Mouse (Mus musculus): Measurements from ENCODE around the gene Nell1. TPM values are rescaled to one million over a fixed set of nuclear protein-coding genes. Genes with fewer than 3 reads are reported as not detected.

Nell1 gene
- polyA plus RNA-seq, 1 experiment = 0.72 TPM

- H3K27ac ChIP-seq (ENCODE audit: insufficient read depth, low read length) = no peak overlapping the region
- H3K4me1 ChIP-seq (ENCODE audit: control insufficient read depth, insufficient read depth, low read length) = no peaks in the 10 kb centered on the region
- H3K4me3 ChIP-seq (ENCODE audit: insufficient read depth, low read length) = no peak overlapping the region
- TF ChIP-seq CTCF (IDR thresholded peaks at IDR 0.05; ENCODE audit: borderline replicate concordance, insufficient read depth, low read length) (no peak), POLR2A (IDR thresholded peaks at IDR 0.05; ENCODE audit: low read depth, low read length) (no peak)
Measured at GRCm38 (mm10) chr7:49957142-49957541, 17.5 kb upstream of the Nell1 start.

DNA sequence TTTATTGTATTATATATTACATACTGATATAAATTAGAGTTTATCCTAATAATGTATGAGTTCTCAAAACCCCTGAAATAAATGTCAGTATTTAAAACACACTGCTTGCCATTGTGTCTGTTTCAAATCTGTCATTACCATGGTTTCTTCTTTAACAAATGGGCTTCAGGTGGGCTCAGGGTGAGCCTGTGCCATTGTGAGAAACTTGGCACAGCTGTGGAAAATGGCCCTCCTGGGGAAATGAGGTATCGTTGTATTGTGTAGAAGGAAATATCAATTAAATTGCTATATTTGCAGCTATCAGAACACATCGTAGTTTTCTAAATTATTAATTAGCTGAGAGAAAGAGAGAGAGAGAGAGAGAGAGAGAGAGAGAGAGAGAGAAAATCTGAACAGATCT, 10.9 kb upstream of the Nell1 start:
- Histone ChIP-seq H3K4me3 (ENCODE audit: insufficient read depth, low read length) (no peak overlapping the region), H3K27ac (ENCODE audit: insufficient read depth, low read length) (no peak overlapping the region), H3K4me1 (ENCODE audit: control insufficient read depth, insufficient read depth, low read length) (no peaks in the 10 kb centered on the region)
- no peak for TF ChIP-seq POLR2A (IDR thresholded peaks at IDR 0.05; ENCODE audit: low read depth, low read length)
- no peak for TF ChIP-seq CTCF (IDR thresholded peaks at IDR 0.05; ENCODE audit: borderline replicate concordance, insufficient read depth, low read length)

DNA sequence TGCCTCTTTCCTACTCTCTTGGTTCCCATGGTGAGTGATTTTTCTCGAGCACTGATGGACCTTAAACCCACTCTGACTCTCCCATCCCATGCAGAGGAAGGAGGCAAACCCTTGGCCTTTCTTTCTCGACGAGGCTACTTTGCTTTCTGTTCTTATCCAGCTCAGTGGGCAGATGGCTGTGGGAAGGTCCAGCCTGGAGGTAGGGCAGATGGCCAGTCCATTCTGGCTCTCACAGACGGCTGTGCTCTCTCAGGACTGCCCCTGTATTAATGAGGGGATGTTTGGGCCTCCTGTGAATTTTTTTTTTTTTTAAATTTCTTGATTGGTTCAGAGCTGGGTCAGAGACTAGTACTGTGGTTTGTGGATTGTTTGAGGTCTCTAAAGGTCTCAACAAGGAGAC, 5.1 kb upstream of the Nell1 start:
- no peak for TF ChIP-seq POLR2A (IDR thresholded peaks at IDR 0.05; ENCODE audit: low read depth, low read length)
- TF ChIP-seq CTCF (IDR thresholded peaks at IDR 0.05; ENCODE audit: borderline replicate concordance, insufficient read depth, low read length) = no peak
- H3K4me1 ChIP-seq (ENCODE audit: control insufficient read depth, insufficient read depth, low read length) = no peaks in the 10 kb centered on the region

GRCm38 (mm10) chr7:49975441-49976121, 917 bp downstream of the Nell1 start:
- Histone ChIP-seq H3K4me3 (ENCODE audit: insufficient read depth, low read length) (0 out of 2 replicates have a peak overlapping the region, but pooled peaks have one; percentile 5), H3K4me1 (ENCODE audit: control insufficient read depth, insufficient read depth, low read length) (no peaks in the 10 kb centered on the region), H3K27ac (ENCODE audit: insufficient read depth, low read length) (no peak overlapping the region)
- TF ChIP-seq POLR2A (IDR thresholded peaks at IDR 0.05; ENCODE audit: low read depth, low read length) (no peak), CTCF (IDR thresholded peaks at IDR 0.05; ENCODE audit: borderline replicate concordance, insufficient read depth, low read length) (no peak)

More for the DNA sequence above, 5.1 kb upstream of the Nell1 start:
- Histone ChIP-seq H3K4me3 (ENCODE audit: insufficient read depth, low read length) (no peak overlapping the region), H3K27ac (ENCODE audit: insufficient read depth, low read length) (no peak overlapping the region)

DNA sequence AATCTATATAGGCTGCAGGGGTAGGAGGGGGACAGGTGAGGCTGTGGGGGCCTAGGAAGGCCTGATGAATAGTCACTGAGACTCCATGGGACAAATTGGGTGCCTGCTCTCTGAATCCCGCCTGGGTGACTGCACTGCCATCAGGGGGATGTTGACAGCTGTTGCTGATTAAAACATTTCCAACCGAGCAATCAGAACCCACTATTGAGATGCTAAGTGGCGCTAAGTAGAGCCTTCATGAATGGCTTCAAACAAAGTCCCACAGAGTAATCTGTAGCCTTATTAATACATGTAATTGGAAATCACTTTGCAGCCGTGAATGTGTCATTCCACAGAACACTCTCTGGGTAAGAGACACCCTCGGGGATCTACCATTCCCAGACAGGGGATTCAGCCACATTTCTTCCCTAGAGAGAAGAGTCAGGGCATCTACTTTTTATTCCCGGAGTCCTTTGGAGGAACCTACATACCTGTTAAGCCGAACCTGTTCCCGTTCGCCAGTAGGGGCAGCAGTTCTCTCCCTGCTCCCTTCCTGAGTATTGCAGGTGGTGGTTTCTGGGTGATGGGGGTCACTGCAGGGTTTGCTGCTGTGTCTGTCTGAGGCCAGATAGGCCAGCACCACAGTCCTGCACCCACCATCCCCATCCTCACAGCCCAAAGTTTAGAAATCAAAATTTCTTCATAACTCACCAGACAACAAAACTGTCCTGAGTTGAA, 7.0 kb downstream of the Nell1 start:
- no peak overlapping the region for H3K4me3 ChIP-seq (ENCODE audit: insufficient read depth, low read length)
- TF ChIP-seq CTCF (IDR thresholded peaks at IDR 0.05; ENCODE audit: borderline replicate concordance, insufficient read depth, low read length) = 0 out of 2 replicates have a peak, but pooled peaks have one; percentile 10
- TF ChIP-seq POLR2A (IDR thresholded peaks at IDR 0.05; ENCODE audit: low read depth, low read length) = no peak
- H3K27ac ChIP-seq (ENCODE audit: insufficient read depth, low read length) = no peak overlapping the region

GRCm38 (mm10) chr7:49984698-49985097, 10.0 kb downstream of the Nell1 start:
- no peaks in the 10 kb centered on the region for H3K4me1 ChIP-seq (ENCODE audit: control insufficient read depth, insufficient read depth, low read length)
- H3K27ac ChIP-seq (ENCODE audit: insufficient read depth, low read length) = no peak overlapping the region
- H3K4me3 ChIP-seq (ENCODE audit: insufficient read depth, low read length) = no peak overlapping the region
- TF ChIP-seq POLR2A (IDR thresholded peaks at IDR 0.05; ENCODE audit: low read depth, low read length) (no peak), CTCF (IDR thresholded peaks at IDR 0.05; ENCODE audit: borderline replicate concordance, insufficient read depth, low read length) (no peak)

More for the DNA sequence above, 7.0 kb downstream of the Nell1 start:
- no peaks in the 10 kb centered on the region for H3K4me1 ChIP-seq (ENCODE audit: control insufficient read depth, insufficient read depth, low read length)

GRCm38 (mm10) chr7:49985947-49986346, 11.3 kb downstream of the Nell1 start:
- Histone ChIP-seq H3K4me1 (ENCODE audit: control insufficient read depth, insufficient read depth, low read length) (no peaks in the 10 kb centered on the region), H3K4me3 (ENCODE audit: insufficient read depth, low read length) (no peak overlapping the region), H3K27ac (ENCODE audit: insufficient read depth, low read length) (no peak overlapping the region)
- TF ChIP-seq POLR2A (IDR thresholded peaks at IDR 0.05; ENCODE audit: low read depth, low read length) (no peak), CTCF (IDR thresholded peaks at IDR 0.05; ENCODE audit: borderline replicate concordance, insufficient read depth, low read length) (no peak)

- Histone ChIP-seq H3K4me1 (ENCODE audit: control insufficient read depth, insufficient read depth, low read length) (no peaks in the 10 kb centered on the region), H3K4me3 (ENCODE audit: insufficient read depth, low read length) (no peak overlapping the region), H3K27ac (ENCODE audit: insufficient read depth, low read length) (no peak overlapping the region)
- TF ChIP-seq CTCF (IDR thresholded peaks at IDR 0.05; ENCODE audit: borderline replicate concordance, insufficient read depth, low read length) = no peak
- TF ChIP-seq POLR2A (IDR thresholded peaks at IDR 0.05; ENCODE audit: low read depth, low read length) = no peak
Measured at GRCm38 (mm10) chr7:49999321-49999720, 24.7 kb downstream of the Nell1 start.

DNA sequence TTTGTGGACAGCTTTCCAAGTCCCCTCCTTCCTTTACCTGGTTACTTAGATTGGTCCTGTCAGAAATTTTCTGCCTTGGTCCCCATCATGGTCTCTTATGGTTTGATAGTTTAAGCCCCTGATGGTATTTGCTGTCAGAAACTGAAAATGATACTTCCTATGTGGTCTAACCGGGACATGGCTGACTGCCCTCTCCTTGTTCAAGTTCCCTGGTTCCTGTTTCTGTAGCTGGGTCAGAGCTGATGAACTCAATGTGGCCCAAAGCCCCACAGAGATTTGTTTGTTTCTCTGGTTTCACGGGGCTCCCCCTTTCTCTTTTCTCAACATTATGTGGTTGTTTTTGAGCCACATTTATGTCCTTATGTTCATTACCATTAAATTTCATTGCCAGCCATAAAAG, 30.6 kb downstream of the Nell1 start:
- no peaks in the 10 kb centered on the region for H3K4me1 ChIP-seq (ENCODE audit: control insufficient read depth, insufficient read depth, low read length)
- no peak for TF ChIP-seq CTCF (IDR thresholded peaks at IDR 0.05; ENCODE audit: borderline replicate concordance, insufficient read depth, low read length)
- no peak for TF ChIP-seq POLR2A (IDR thresholded peaks at IDR 0.05; ENCODE audit: low read depth, low read length)
- no peak overlapping the region for H3K27ac ChIP-seq (ENCODE audit: insufficient read depth, low read length)
- no peak overlapping the region for H3K4me3 ChIP-seq (ENCODE audit: insufficient read depth, low read length)
